Mouse (Mus musculus) kidney, adult 2 months (tissue): ENCODE results near the gene Hpn.

Source experiments
- CTCF ChIP-seq: fragments of 200-500 bp; conservative IDR thresholded peaks from 2 replicates; pipeline ENCODE4 v1.5.1; 2011; ENCODE audit warnings: low read depth, mild to moderate bottlenecking, control low read depth, low read length, moderate library complexity, mixed read lengths; ENCODE audit not compliant: insufficient read depth, insufficient read length
- POLR2A ChIP-seq: fragments of 200-500 bp; IDR thresholded peaks from one replicate; pipeline ENCODE4 v1.6.1; 2011; ENCODE audit warnings: low read depth, low read length, control low read depth

DNA sequence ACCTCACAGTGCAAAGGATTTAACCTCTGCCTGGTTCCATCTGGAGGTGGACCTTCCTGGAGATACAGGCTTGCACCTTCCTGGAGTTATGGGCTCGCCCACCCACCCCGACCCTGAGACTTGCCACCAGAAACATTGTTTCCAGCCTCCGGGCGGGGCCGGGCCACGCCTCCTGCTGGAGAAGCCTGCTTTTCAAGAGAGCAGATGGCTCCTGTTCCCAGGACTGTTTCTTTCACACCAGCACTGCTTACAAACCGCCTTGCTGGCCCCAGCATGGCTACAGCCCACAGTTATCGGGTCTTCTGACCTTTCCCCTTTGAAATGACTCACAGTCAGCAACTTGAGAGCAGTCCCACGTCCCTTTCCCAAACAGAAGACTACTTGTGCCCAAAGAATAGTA lies 42.8 kb downstream of the Hpn start:
- TF ChIP-seq CTCF (no peak), POLR2A (no peak)
